Mouse (Mus musculus): ENCODE measurements around the gene Psmb10.

The Psmb10 gene

DNA sequence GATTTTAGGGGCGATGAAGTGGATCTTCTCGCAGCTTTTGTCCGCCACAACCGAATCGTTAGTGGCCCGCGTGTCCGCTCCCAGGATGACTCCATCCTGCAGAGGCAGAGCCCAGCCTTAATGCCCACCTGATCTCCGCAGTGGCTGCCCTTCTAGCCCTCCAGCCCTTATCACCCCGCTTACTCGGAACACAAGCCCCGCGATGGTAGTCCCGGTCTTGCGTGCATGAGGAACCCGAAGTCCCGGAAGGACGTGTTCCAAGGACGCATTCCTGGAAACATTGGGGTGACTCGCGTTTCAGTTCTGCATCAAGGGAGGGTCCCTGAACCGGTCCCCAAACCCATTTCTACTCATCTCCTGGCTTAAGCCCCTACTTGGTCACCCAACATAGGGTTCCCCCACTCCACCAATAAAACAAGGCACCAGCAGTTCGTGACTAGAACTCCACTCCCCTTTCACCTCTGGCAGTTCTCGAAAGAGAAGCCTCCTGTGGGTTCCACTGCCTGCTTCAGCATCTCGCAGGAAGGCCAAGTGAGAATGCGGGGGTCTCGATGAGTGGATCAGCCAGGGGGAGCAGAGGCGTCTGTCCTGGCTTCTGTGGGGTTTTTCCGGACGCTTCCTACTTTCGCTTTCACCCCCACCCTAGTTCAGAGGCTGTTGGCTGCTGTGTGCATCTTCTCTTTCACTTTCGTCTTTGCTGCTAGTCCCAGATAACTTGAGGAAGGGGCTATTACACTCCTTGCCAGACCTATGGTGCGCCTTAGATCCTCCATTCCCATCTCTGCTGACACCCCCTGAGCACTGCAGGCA is 543 bp downstream of the Psmb10 start:
- no peak for DNase-seq (ENCODE audit: low spot score)

DNA sequence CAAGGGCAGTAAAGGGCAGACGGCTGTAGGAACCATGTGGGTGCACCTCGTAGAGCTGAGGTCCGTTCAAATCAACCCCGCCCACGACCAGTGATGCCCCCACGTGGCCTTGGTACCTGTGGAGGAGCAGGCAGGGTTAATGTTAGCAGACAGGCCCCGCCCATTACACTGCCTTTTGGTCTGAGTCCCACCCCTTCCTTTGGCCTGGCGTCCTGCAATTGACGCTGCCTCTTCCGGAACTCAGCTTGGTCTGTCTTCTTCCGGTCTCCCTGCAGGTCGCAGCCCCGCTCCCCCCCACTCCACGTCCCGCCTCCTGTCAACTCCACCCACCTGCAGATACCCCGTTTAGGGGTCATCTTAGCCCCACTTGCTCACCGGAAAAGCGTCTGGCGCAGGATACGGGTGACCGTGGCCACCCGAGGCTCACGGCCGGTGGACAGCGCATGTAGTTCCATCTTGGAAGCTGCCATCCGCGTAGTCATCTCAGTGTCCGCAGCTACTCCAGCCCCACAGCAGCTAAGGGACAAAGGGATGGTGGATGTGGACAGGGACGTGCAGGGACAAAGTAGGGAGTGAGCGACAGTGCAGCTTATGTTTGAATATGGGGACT is 1.3 kb downstream of the Psmb10 start:
- peak; percentile 86 for DNase-seq (ENCODE audit: low spot score)

DNA sequence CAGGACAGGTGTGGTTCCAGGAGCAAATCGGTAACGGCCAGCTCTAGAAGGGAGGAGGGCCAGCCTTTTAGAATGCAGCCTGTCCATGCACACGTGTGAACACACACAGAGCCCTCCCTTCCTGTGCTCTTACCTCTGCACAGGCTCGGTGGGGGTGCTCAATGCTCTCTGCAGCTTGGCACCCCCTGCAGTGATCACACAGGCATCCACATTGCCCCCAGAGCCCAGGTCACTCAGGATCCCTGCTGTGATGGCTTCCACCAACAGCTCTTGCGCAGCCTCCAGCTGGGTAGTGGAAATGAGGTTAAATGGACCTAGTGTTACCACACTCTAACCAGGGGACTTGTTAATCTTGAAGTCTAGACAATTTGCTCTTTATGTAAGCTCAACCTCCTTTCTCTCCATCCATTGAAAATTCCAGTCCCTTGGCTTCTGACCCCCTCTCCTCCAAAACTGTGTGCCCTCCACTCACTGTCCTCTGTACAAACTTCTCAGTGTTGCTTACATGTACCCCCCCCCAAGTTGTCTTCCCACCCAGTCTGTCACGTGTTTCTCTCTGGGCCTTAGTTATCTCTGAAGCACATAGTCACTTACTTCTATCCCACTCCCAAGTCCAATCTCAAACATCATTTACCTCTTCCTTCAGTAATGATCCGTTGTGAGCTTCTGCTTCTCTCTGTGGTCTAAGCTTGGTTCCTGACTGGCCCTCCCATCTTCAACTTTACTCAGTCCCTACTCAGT is 2.2 kb downstream of the Psmb10 start:
- DNase-seq (ENCODE audit: low spot score), result no peak

DNA sequence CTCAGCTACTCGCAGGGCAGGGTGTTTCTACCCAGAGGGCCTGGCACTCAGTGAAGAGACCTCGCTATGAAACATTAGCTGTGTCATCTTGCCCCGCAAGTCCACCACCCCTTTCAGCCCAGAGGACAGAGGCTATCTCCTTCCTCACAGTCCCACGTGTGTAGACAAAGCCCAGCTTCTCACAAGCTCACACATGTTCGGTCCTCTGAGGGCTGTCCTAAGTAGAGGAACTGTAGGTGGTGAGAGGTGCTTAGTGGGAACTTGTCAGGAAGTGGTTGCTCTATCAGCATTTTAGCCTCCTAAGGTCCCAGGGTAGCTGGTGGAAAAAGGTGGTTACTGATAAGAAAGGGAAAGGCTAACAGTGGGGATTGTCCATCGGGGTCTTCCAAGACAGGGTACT is 3.1 kb downstream of the Psmb10 start:
- DNase-seq (ENCODE audit: low spot score), result no peak

DNA sequence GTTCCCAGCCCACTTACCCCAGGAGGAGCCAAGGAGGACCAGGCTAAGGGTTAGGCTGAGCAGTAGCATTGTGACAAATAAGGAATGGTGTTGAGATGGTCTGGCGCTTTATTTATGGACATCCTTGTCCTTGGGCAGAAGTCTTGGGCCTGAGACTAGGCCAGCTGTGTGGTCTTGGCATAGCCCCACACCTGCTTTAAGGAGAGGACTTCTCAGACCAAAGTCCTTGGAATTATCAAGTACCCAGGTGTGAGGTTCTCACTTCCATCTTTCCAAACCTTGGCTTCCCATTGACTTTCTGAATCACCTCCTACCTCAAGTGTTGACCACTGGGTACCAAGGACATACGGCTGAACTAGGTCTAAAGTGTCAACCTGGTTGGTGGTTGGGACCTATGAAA is 4.5 kb downstream of the Psmb10 start, which contains the start of gene Ctrl:
Gene Ctrl (minus strand): TSS at position 101 of the 400 bp plus-strand sequence.
- DNase-seq (ENCODE audit: low spot score), result no peak

DNA sequence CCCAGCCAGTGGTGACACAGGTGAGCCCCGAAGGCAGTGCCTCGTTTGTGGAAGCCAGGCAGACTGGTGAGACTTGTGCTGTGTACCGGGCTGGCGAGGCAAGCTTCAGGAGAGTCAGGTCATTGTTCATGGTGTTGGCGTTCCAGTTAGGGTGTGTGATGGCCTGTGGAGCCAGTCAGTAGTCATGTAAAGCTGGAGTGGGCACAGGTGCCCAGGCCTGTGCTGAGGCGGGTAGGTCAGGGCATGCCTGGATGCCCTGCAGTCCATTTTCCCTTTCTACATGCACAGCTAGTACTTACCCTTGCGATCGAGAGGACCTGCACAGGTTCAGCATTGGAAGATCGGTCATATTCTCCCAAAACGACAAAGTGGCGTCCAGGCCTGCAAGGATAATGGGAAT is 5.7 kb downstream of the Psmb10 start:
- no peak for DNase-seq (ENCODE audit: low spot score)

DNA sequence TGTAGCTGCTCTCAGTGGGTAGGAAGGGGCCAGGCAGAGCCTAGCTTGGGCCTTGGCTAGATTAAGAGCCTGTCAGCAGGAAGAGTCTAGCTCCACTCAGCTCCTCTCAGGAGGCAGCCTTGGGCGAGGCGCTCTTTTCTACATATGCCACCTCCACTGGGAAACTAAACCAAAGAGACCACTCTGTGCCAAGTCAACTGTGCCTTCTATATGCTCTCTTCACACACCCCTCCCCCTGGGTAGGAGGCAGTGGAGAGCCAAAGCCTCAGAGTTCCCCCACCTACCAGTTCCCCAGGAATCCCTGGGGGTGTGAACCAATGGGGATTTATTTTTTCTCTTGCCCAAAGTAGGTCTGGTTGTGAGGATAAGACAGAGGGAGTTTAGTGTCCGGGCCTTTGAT is 7.0 kb downstream of the Psmb10 start:
- peak; percentile 7 for DNase-seq (ENCODE audit: low spot score)

DNA sequence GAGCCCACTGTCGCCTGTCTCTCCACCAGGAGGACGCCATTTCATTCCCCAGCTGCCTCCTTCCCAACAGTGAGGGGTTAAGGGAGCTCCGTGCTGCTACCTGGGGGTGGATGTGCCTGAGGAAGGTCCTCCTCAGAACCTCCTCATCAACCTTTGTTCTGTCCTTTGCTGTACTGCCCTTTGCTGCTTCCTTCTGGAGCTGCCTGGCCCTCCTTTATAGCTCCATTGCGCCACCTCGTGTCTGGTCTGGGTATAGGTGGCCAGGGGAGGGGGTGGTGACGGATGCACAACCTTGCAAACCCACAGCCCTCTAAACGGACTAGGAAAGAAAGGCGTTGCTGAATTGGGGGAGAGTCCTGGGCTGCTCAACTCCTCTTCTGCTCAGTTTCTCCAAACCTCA is 7.6 kb downstream of the Psmb10 start:
- peak; percentile 60 for DNase-seq (ENCODE audit: low spot score)

DNA sequence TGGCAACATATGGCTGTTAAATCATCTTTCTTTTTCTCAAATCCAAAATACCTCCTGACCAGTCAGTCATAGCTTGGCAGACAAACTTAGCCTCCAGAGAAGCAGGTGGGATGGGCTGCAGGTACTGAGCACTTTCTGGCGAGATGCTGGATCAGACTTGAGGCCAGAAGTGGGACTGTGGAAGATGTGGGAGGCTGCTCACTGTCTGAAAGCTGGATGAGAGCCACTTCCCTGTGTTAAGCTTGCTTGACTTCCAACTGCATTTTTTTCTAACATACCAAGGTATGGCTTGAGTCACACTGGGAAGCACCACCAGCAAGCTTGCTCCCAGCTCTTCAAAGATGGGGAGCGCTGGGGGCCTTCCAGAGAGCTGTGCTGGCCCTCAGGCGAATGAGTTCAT is 13.1 kb downstream of the Psmb10 start:
- DNase-seq (ENCODE audit: low spot score), result no peak

DNA sequence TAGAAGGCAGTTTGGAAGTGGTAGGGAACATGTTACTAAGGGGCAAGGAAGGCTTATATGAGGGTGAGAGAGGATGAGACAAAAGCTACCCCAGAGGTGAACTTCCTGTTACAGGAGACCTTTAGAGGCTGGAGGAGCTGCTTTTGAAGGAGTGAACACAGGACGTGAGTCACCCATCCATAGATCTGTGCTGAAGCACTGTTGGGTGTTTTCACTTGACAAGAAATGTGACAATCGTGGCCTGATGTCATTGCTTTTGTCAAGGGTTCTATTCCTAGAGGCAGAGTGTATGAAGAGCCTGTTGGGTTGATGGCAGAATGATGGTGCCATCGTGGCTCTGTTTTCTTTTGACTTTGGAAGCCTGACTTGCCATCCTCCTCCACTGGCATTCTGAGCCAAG is 18.9 kb downstream of the Psmb10 start:
- no peak for DNase-seq (ENCODE audit: low spot score)

DNA sequence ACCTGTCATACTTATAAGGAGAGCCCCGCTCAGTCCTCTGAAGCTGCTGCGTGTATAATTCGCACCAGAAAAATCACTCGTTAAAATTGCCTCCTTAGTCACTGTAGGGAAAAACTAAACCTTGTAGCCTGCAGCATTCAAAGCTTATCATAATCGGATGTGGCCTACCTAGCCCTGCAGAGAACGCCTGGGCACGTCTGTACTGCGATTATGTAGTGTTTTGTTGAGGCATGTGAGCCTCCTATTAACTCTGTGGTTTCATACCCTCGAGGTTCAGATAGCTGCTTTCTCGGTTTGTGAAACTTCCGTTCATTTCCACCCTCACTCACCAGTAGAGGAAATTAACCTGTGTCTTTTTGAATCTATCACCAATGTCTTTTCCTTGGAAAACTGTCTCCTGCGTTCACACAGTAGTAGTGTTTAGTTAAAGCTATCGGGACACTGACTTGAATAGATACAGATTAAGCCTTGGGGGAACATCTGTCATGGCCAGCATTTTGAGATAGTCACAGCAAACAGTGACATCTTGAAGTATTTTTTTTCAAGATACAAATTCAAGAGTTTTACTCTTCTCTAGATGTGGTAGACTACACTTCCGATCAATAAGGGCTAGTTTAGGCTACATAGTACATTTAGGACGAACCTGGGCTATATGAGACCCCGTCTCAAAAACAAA is 37.2 kb downstream of the Psmb10 start:
- no peak for DNase-seq (ENCODE audit: low spot score)

DNA sequence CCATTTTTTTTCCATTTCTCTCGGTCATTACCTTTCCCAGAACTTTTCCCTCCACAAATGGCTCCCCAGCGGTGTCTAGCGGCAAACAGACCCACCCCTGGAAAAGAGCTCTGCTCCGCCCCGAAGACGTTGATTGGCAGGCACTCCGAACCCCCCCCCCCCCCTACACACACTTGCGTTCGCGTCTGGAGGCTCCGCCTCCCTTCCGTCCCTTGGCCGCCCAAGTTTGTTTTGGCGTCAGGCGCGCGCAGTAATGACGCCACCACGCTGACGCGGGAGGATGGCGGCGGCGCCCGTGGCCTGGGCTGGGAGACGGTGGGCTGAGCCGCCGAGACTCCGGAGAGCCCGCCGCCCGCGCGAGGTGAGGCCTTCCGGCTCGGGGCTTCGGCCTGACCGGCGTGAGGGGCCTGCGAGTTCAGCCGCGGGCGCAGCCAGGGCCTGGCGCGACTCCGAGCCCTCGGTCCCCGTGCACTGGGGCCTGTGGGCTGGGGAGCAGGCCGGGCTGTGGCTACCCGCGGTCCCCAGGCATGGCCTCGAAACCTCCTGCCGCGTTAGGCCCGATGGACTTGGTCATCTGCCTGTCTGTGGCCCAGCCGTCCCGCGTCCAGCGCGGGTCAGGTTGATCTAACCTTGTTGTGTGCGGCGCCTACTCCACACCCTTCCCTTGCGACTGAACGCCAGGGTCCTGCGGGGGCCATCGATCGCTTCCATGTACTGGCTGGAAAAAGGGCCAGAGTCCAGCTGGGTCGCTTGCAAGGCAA is 37.9 kb downstream of the Psmb10 start, which contains the start of gene Pskh1:
Gene Pskh1 (plus strand): TSS at position 262 of the 761 bp plus-strand sequence.
- DNase-seq (ENCODE audit: low spot score), result peak; percentile 93

DNA sequence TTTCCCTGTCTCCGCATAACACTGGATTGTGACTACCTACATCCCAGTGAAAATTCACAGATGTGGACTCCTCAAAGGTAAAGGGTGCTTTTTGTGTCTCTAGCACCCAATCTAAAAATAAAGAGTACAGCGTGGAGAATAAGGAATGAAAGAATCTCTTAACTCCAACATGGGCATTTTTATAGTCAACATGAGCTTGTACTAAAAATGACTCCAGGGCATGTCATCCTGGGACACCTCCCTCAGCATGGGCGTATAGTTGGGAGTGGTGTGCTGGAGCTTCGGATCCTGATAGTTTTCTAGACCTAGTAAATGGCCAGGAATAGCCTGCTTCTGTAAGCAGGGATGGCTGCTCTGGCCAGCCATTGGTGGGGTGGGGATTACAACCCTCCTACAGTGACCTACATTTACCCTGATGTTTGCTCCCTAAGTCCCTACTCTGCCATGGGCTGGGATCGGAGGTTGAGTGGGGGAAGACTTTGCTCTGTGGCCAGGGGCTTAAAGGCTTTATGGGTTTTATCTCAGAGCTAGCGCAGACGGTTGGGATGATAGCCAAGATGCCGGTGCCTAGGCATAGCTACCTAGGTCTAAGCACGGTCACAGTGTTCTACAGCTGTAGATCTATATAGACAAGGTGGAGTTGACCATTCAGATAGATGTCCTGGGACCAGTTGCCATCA is 40.3 kb downstream of the Psmb10 start:
- no peak for DNase-seq (ENCODE audit: low spot score)

DNA sequence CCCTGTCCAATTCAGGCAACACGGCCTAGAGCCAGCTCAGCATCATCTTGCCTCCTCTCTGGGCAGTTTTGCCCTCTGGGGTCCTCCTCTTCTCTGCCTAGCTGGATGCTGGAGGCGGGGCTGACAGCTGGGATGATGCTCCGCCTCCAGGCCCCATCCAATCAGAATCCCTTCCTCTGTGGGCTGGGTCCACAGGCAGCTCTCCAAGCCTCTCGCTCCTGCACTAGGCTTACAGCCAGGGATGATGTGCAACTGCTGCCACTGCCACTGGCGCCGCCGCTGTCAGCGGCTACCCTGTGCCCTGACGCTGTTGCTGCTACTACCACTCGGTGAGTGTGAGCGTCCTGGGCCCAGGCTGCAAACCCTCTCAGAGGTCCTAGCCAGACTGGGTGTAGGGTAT is 44.9 kb downstream of the Psmb10 start, which contains the start of gene Nrn1l:
Gene Nrn1l (plus strand): TSS at position 229 of the 400 bp plus-strand sequence.
- DNase-seq (ENCODE audit: low spot score), result peak; percentile 78

DNA sequence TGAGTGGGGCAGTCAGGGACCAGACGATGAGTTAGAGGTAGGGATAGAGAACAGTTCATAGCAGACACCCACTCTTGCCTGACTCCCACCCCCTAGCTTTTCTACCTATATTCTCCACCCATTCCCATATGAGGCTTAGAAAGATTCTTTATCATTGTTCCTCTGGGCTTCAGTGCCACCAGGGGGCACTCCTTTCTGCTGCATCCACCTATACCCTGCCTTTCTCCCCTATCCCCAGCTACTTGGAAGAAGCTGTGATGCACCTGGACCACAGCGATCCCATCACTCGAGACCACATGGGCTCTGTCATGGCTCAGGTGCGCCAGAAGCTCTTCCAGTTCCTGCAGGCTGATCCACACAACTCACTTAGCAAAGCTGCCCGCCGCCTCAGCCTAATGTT is 45.8 kb downstream of the Psmb10 start:
- DNase-seq (ENCODE audit: low spot score), result no peak

DNA sequence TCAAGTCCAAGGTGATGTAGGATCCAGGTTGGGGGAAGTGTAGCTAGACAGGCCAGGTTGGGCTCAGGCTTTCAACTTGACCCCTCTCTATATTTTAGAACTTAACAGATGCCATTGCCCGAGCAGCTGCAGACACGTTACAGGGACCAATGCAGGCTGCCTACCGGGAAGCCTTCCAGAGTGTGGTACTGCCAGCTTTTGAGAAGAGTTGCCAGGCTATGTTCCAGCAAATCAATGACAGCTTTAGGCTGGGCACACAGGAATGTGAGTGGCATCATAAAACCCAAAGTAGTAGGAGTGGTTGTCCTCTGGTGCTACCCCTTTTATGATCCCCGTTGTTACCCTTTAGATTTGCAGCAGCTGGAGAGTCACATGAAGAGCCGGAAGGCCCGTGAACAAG is 47.4 kb downstream of the Psmb10 start:
- DNase-seq (ENCODE audit: low spot score), result no peak

DNA sequence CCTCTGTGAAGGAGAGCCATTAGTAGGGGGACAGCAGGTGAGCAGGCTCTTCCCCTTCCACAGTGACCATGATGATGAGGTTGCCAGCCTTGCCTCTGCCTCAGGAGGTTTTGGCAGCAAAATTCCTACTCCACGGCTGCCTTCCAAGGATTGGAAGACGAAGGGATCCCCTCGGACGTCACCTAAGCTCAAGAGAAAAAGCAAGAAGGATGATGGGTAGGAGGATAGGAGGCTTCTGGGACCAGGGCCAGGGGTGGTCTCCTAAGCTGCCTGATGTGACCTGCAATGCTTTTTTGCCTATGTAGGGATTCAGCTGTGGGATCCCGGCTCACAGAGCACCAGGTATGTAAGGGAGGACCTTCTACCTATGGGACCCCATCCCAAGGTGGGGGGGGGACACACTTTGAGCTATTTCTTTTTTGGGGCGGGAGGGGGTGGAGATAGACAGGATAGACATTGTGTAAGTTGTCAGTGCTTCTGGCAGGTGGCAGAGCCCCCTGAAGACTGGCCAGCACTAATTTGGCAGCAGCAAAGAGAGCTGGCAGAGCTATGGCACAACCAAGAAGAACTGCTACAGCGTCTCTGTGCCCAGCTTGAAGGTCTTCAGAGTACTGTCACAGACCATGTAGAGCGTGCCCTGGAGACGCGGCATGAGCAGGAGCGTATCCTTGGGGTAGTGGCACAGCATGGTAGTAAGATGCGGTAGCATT is 48.3 kb downstream of the Psmb10 start:
- no peak for DNase-seq (ENCODE audit: low spot score)

Data from testis, postnatal 14 days (tissue).